Mouse (Mus musculus) cerebellum, adult 2 months (tissue): ENCODE data around the gene Gm5134.

ENCODE experiments used
- CTCF ChIP-seq: fragments of 200-500 bp; IDR thresholded peaks from 2 replicates; pipeline ENCODE4 v1.5.1; 2011; ENCODE audit warnings: low read depth, mild to moderate bottlenecking, control low read depth, low read length, moderate library complexity, borderline replicate concordance; ENCODE audit not compliant: insufficient read depth
- POLR2A ChIP-seq: fragments of 200-500 bp; IDR thresholded peaks from 2 replicates; pipeline ENCODE4 v1.6.1; 2011; ENCODE audit warnings: low read length, control low read depth, borderline replicate concordance; ENCODE audit not compliant: insufficient read depth

DNA sequence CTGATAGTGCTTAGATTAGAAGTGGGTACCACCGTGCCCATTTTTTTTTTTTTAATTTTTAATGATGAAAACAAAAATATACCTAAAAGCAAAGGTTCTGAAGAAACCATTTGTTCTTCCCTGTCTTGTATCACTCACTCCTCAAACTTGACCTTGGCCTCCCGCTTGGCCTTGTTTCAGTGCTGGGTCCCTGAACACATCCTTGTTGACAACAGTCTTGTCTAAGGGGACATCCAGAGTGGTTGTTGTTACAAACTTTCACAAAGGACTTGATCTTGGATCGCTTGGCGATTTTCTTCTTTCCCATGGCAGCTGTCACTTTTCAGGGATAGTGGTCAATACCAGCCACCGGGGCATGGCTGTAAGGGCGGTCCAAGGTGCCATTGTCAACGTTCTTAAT lies 9.1 kb upstream of the Gm5134 start:
- TF ChIP-seq POLR2A, result no peak
- TF ChIP-seq CTCF, result no peak
